Mouse (Mus musculus) gastrocnemius, adult 2 months (tissue): ENCODE data around the gene Arhgef38. TPM values are rescaled to one million over a fixed set of nuclear protein-coding genes. Genes with fewer than 3 reads are reported as not detected.

Experiments used
- DNase-seq: peaks from one replicate; pipeline ENCODE4 v3.0.0; 2022
- H3K27ac ChIP-seq: fragments of 200-600 bp; 2 replicates; pipeline ENCODE4 v1.8.1; 2022; ENCODE audit warnings: mild to moderate bottlenecking
- H3K4me3 ChIP-seq: fragments of 200-600 bp; 2 replicates; pipeline ENCODE4 v1.8.1; 2022; ENCODE audit warnings: mild to moderate bottlenecking, moderate library complexity
- CTCF ChIP-seq: fragments of 200-600 bp; IDR thresholded peaks from 2 replicates; pipeline ENCODE4 v1.8.1; 2022; ENCODE audit warnings: antibody characterized with exemption, mild to moderate bottlenecking, moderate library complexity
- intact Hi-C: fragments of 180-260 bp; cut with DNase I; formaldehyde crosslinking; loops from one replicate; pipeline ENCODE4 v1.15.1; 2025
- long read RNA-seq, 2 experiments: library from polyadenylated mRNA; stranded (forward); transcript quantifications; one replicate each; pipeline ENCODE4 v2.0.0; 2021
- total RNA-seq, 2 experiments: library from RNA; stranded (reverse); gene quantifications; 2 replicates each; pipeline ENCODE4 v1.2.3; 2021

Gene Arhgef38
- total RNA-seq, result not detected
- long read RNA-seq, experiment 1, result 0 reads
- long read RNA-seq, experiment 2, result 0 reads

DNA sequence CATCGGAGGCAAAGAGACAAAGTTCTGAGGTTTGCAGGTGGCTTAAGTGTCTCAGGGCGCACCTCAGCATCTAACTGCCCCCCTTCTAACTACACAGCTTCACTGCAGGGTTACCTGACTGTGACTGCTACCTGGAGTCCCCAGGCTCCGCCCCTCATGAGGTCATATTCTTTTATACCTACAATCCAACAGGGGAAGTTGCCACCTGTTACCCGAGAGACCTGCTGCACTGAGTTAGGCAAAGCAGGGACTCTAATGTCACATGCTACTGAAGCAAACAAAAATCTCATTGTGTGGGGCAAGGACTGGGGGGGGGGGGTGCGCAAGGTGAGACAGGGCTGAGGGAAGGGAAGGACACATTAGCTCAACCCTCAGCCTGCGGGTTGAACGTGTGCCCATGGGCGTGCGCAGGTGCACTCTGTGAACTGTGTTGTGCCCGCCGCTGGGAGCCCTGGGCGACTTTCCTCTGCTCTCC lies at the start of gene Arhgef38:
Arhgef38 (minus strand) TSS at position 129 of the 475 bp plus-strand sequence.
- H3K4me3 ChIP-seq, result no peak within 1 kb of the TSS
- no peak within 1 kb of the TSS for H3K27ac ChIP-seq
- DNase-seq, result no peak
- intact Hi-C loops, result no loop called here
- no peak for TF ChIP-seq CTCF

GRCm38 (mm10) chr3:133271887-133272286 lies 37.1 kb upstream of the Arhgef38 start:
- Histone ChIP-seq H3K27ac (no peak overlapping the region), H3K4me3 (no peak overlapping the region)
- peak; percentile 68 for TF ChIP-seq CTCF
- intact Hi-C loops, result loop anchor here (5.0 to 10.0 kb wide), 2 partner anchors 187 to 525 kb away; no protein-coding TSS in a partner anchor
- DNase-seq, result peak; percentile 52

GRCm38 (mm10) chr3:133258860-133259259 lies 24.1 kb upstream of the Arhgef38 start:
- H3K4me3 ChIP-seq, result no peak overlapping the region
- DNase-seq, result no peak
- intact Hi-C loops, result no loop called here
- TF ChIP-seq CTCF, result no peak
- no peak overlapping the region for H3K27ac ChIP-seq

DNA sequence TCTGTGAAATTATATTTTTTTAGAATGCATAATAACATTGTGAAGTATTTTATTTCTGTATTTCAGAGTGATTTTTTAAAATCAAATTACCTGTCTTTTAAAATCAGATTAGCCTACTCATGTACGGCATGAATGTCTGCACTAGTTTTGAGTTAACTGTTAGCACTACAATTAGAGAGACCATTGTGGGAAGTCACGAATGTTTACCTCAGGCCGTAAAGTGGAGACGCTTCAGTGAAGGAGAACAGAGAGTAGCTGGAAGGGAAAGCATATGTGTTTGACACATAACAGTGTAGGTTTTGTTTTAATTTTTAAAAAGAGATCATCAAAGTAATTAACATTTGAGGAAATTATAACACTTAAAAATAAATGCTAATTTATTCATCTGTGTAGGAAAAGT lies 21.1 kb upstream of the Arhgef38 start:
- H3K4me3 ChIP-seq, result no peak overlapping the region
- no peak for TF ChIP-seq CTCF
- H3K27ac ChIP-seq, result no peak overlapping the region
- no peak for DNase-seq
- intact Hi-C loops, result no loop called here

DNA sequence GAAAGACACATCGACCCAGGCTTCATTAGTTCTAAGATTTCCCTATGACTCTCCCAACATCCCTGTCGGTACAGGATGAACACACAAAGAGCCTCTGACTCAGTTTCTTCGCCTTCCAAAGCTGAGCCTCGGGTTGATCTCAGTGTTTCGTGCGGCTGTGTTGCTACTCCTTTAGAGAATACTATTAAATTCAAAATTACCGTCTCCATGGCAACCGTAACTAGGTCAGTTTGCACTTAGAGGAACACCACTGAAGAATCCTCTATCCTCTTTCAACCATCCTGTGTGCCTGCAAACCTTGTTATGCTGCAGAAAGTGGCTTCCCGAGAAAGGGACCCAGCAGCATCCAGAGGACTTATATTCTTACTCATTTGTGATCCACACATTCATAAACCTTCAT lies 9.3 kb upstream of the Arhgef38 start:
- no peak overlapping the region for H3K27ac ChIP-seq
- TF ChIP-seq CTCF, result no peak
- no peak overlapping the region for H3K4me3 ChIP-seq
- DNase-seq, result no peak
- intact Hi-C loops, result no loop called here

GRCm38 (mm10) chr3:133241916-133242315 lies 7.2 kb upstream of the Arhgef38 start:
- no peak for TF ChIP-seq CTCF
- H3K4me3 ChIP-seq, result no peak overlapping the region

DNA sequence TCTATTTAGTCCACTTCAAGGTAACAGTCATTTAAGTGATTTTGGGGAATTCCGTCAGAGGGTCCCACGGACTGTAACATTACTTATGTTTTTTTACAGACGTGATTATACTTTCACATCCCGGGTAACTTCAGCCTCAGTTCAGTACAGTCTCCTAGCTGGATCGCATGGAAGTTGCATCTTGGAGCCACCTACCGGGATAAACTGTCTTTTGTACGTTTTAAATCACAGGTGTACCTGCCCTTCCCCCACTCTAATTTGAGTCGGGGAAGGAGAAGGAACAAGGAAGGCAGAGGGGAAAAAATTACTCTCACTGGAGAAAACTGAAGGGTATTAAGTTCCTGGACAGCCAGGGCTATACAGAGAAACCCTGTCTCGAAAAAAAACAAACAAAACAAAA lies 756 bp downstream of the Arhgef38 start:
- TF ChIP-seq CTCF, result no peak
- intact Hi-C loops, result no loop called here
- Histone ChIP-seq H3K4me3 (no peak overlapping the region), H3K27ac (no peak overlapping the region)
- no peak for DNase-seq

More at GRCm38 (mm10) chr3:133241916-133242315, 7.2 kb upstream of the Arhgef38 start:
- no peak overlapping the region for H3K27ac ChIP-seq
- DNase-seq, result no peak
- intact Hi-C loops, result no loop called here

DNA sequence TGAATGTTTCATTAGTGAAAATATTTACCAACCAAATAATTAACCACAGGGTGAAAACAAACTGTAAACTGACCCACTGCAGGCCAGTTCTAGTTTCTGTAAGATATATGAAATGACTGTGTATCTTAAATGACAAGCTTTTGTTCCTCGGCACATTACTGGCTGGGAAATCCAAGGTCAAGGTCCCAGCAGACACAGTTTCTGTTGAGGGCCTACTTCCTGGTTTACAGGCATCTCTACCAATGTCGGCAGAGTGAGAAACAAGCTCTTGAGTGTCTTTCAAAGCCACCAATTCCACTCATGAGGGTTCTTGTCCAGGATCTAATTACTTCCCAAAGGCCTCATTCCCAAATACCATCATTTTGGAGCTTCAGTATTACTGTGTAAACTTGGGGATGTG lies 4.3 kb downstream of the Arhgef38 start:
- intact Hi-C loops, result no loop called here
- no peak for TF ChIP-seq CTCF
- DNase-seq, result no peak

DNA sequence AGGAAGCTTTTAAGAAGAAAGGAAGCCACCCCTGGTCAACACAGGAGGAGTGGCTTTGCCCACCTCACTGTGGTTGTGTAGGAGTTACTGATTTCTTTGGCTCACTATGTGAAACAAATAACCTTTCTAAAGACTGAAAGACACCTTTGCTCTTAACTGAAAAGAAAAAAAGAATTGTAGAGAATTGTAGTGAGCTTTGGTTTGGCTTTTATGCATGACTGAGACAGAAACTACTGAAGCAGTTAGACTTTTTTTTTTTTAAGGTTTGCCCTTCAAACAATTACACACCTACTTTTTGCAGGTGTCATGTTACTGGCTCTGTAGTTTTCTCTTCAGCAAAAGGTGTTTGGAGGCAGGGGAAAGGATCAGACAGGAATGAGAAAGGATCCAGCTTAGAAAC lies 5.2 kb downstream of the Arhgef38 start:
- intact Hi-C loops, result no loop called here
- H3K27ac ChIP-seq, result no peak overlapping the region
- no peak for DNase-seq
- TF ChIP-seq CTCF, result no peak
- H3K4me3 ChIP-seq, result no peak overlapping the region

More for the DNA sequence above, 4.3 kb downstream of the Arhgef38 start:
- Histone ChIP-seq H3K4me3 (no peak overlapping the region), H3K27ac (no peak overlapping the region)

DNA sequence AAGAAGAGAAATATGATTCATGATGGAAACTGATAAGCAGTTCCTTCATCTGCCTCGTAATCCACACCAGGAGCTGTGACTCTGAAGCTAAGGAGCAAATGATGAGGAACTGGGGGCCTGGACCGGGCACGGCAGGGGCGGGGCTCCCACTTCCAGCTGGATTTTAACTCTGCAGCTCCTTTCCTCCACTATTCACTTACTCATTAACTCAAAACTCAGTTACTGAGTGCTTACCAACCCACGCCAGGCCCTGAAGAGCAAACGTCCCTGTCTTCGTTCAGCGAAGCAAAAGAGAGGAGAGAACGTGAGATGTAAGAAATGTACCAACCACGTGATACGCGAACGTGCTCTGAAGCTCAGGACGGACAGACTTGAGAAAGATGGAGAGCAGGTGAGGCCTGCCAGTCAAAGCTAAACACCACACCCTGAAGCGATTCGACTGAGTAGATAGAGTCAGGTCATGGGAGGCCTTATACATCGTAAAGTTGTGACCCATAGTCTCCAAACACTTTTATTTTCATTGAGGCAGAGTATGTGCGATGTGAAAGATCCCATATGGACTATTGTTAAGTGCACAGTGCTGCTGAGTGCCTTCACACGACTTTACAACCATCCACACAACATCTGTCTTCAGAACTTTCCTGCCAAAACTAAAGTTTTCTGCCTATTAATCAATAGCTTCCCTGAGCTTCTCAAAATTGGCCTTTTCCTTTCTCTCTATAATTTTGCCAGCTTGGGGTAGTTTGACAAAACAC lies 7.3 kb downstream of the Arhgef38 start:
- intact Hi-C loops, result no loop called here
- no peak overlapping the region for H3K4me3 ChIP-seq

GRCm38 (mm10) chr3:133218501-133218900 lies 16.2 kb downstream of the Arhgef38 start:
- no peak for TF ChIP-seq CTCF
- intact Hi-C loops, result no loop called here
- DNase-seq, result no peak
- H3K27ac ChIP-seq, result no peak overlapping the region
- H3K4me3 ChIP-seq, result no peak overlapping the region

More for the DNA sequence above, 7.3 kb downstream of the Arhgef38 start:
- no peak overlapping the region for H3K27ac ChIP-seq
- no peak for TF ChIP-seq CTCF
- DNase-seq, result no peak

- no peak for DNase-seq
- Histone ChIP-seq H3K4me3 (no peak overlapping the region), H3K27ac (no peak overlapping the region)
- TF ChIP-seq CTCF, result no peak
- intact Hi-C loops, result no loop called here
Observed at GRCm38 (mm10) chr3:133215198-133215819, 19.4 kb downstream of the Arhgef38 start.

GRCm38 (mm10) chr3:133213434-133214114 lies 21.2 kb downstream of the Arhgef38 start:
- intact Hi-C loops, result no loop called here
- no peak overlapping the region for H3K4me3 ChIP-seq
- DNase-seq, result no peak
- H3K27ac ChIP-seq, result no peak overlapping the region
- no peak for TF ChIP-seq CTCF
